Mouse (Mus musculus): ENCODE data around the gene Ascl3. TPM values are rescaled to one million over a fixed set of nuclear protein-coding genes. Genes with fewer than 3 reads are reported as not detected.
A peak's percentile ranks its signal among the peaks of the same experiment; 100 is the strongest.

Ascl3 gene
- polyA plus RNA-seq, 1 experiment from 2014 or later: not detected

GRCm38 (mm10) chr7:109707023-109707785, 24.3 kb downstream of the Ascl3 start:
- Histone ChIP-seq H3K4me3 (no peak overlapping the region), H3K27ac (replicated peaks) (no peak overlapping the region), H3K27me3 (no peaks in the 10 kb centered on the region), H3K9ac (replicated peaks) (no peak overlapping the region), H3K36me3 (peaks cover 12% of the 10 kb centered on the region; the same call in 1 of the 2 replicates), H3K4me1 (peaks cover 8% of the 10 kb centered on the region; the same call in 1 of the 2 replicates), H3K9me3 (no peaks in the 10 kb centered on the region), H3K4me2 (replicated peaks) (no peak overlapping the region)
- 62% methylated on average over 4 of the region's 4 CpGs for WGBS
- no peak for ATAC-seq (replicated peaks)

GRCm38 (mm10) chr7:109704461-109704860, 27.1 kb downstream of the Ascl3 start:
- H3K27ac ChIP-seq (replicated peaks): no peak overlapping the region
- 73% methylated on average over 3 of the region's 3 CpGs for WGBS
- no peak for ATAC-seq (replicated peaks)
- H3K9me3 ChIP-seq: no peaks in the 10 kb centered on the region
- H3K4me1 ChIP-seq: peaks cover 8% of the 10 kb centered on the region; the same call in 1 of the 2 replicates
- H3K4me3 ChIP-seq: peak overlapping the region; percentile 74
- H3K9ac ChIP-seq (replicated peaks): no peak overlapping the region
- peak overlapping the region; percentile 71 for H3K4me2 ChIP-seq (replicated peaks)
- no peaks in the 10 kb centered on the region for H3K27me3 ChIP-seq
- 0 out of 2 replicates have a peak, but pooled peaks cover 3% of the 10 kb centered on the region for H3K36me3 ChIP-seq

- peaks cover 8% of the 10 kb centered on the region; the same call in 1 of the 2 replicates for H3K4me1 ChIP-seq
- H3K27ac ChIP-seq (replicated peaks): peak overlapping the region; percentile 27
- H3K36me3 ChIP-seq: no peaks in the 10 kb centered on the region
- 2% methylated on average over 17 of the region's 17 CpGs for WGBS
- no peak for ATAC-seq (replicated peaks)
- H3K9me3 ChIP-seq: no peaks in the 10 kb centered on the region
- peak overlapping the region; percentile 71 for H3K4me2 ChIP-seq (replicated peaks)
- no peaks in the 10 kb centered on the region for H3K27me3 ChIP-seq
- peak overlapping the region; percentile 74 for H3K4me3 ChIP-seq
- H3K9ac ChIP-seq (replicated peaks): peak overlapping the region; percentile 63
Measured at GRCm38 (mm10) chr7:109704016-109704377, 27.5 kb downstream of the Ascl3 start.

- peak within 1 kb of the TSS; percentile 27 for H3K27ac ChIP-seq (replicated peaks)
- peak within 1 kb of the TSS; percentile 63 for H3K9ac ChIP-seq (replicated peaks)
- peak within 1 kb of the TSS; percentile 74 for H3K4me3 ChIP-seq
- WGBS: under 1% methylated on average over 61 of the region's 61 CpGs
- peak; percentile 97 for ATAC-seq (replicated peaks)
- no peaks in the 10 kb centered on the region for H3K9me3 ChIP-seq
- no peaks in the 10 kb centered on the region for H3K36me3 ChIP-seq
- peaks cover 8% of the 10 kb centered on the region; the same call in 1 of the 2 replicates for H3K4me1 ChIP-seq
- H3K4me2 ChIP-seq (replicated peaks): peak within 1 kb of the TSS; percentile 71
- no peaks in the 10 kb centered on the region for H3K27me3 ChIP-seq
Measured at GRCm38 (mm10) chr7:109703190-109704015, 28.1 kb downstream of the Ascl3 start, which contains the start of the genes St5 and Akip1. St5 (minus strand) TSS chr7:109703605. Akip1 (plus strand) TSS chr7:109703690.

- Histone ChIP-seq H3K36me3 (no peaks in the 10 kb centered on the region), H3K4me1 (peaks cover 8% of the 10 kb centered on the region; the same call in 1 of the 2 replicates), H3K27me3 (no peaks in the 10 kb centered on the region), H3K4me2 (replicated peaks) (peak overlapping the region; percentile 71; the same call in 1 of the 2 replicates), H3K9me3 (no peaks in the 10 kb centered on the region), H3K27ac (replicated peaks) (no peak overlapping the region), H3K4me3 (no peak overlapping the region), H3K9ac (replicated peaks) (no peak overlapping the region)
- 45% methylated on average over 4 of the region's 4 CpGs for WGBS
- ATAC-seq (replicated peaks): no peak
Measured at GRCm38 (mm10) chr7:109702721-109703120, 28.8 kb downstream of the Ascl3 start.

GRCm38 (mm10) chr7:109700213-109700612, 31.3 kb downstream of the Ascl3 start:
- Histone ChIP-seq H3K9me3 (no peaks in the 10 kb centered on the region), H3K4me3 (no peak overlapping the region), H3K4me2 (replicated peaks) (no peak overlapping the region), H3K9ac (replicated peaks) (no peak overlapping the region), H3K27me3 (no peaks in the 10 kb centered on the region), H3K27ac (replicated peaks) (no peak overlapping the region), H3K36me3 (no peaks in the 10 kb centered on the region), H3K4me1 (peaks cover 8% of the 10 kb centered on the region; the same call in 1 of the 2 replicates)
- ATAC-seq (replicated peaks): no peak

GRCm38 (mm10) chr7:109695339-109695726, 36.2 kb downstream of the Ascl3 start:
- Histone ChIP-seq H3K36me3 (no peaks in the 10 kb centered on the region), H3K9me3 (no peaks in the 10 kb centered on the region), H3K4me3 (no peak overlapping the region), H3K9ac (replicated peaks) (no peak overlapping the region), H3K4me1 (no peaks in the 10 kb centered on the region), H3K27me3 (no peaks in the 10 kb centered on the region), H3K4me2 (replicated peaks) (no peak overlapping the region), H3K27ac (replicated peaks) (no peak overlapping the region)
- 93% methylated on average over 10 of the region's 10 CpGs for WGBS
- ATAC-seq (replicated peaks): no peak

- no peaks in the 10 kb centered on the region for H3K9me3 ChIP-seq
- no peak overlapping the region for H3K27ac ChIP-seq (replicated peaks)
- no peak overlapping the region for H3K4me2 ChIP-seq (replicated peaks)
- no peak for ATAC-seq (replicated peaks)
- no peak overlapping the region for H3K9ac ChIP-seq (replicated peaks)
- H3K4me1 ChIP-seq: no peaks in the 10 kb centered on the region
- no peak overlapping the region for H3K4me3 ChIP-seq
- H3K27me3 ChIP-seq: no peaks in the 10 kb centered on the region
- H3K36me3 ChIP-seq: no peaks in the 10 kb centered on the region
- 79% methylated on average over 13 of the region's 13 CpGs for WGBS
Measured at GRCm38 (mm10) chr7:109694576-109695338, 36.8 kb downstream of the Ascl3 start.

GRCm38 (mm10) chr7:109690961-109691360, 40.6 kb downstream of the Ascl3 start:
- Histone ChIP-seq H3K27me3 (no peaks in the 10 kb centered on the region), H3K4me2 (replicated peaks) (no peak overlapping the region), H3K4me1 (peaks cover 8% of the 10 kb centered on the region), H3K9me3 (no peaks in the 10 kb centered on the region), H3K36me3 (no peaks in the 10 kb centered on the region), H3K27ac (replicated peaks) (no peak overlapping the region), H3K4me3 (no peak overlapping the region), H3K9ac (replicated peaks) (no peak overlapping the region)
- 91% methylated on average over 5 of the region's 5 CpGs for WGBS
- no peak for ATAC-seq (replicated peaks)

- Histone ChIP-seq H3K27ac (replicated peaks) (no peak overlapping the region), H3K4me1 (peaks cover 8% of the 10 kb centered on the region), H3K4me3 (no peak overlapping the region), H3K9me3 (no peaks in the 10 kb centered on the region), H3K27me3 (no peaks in the 10 kb centered on the region), H3K4me2 (replicated peaks) (no peak overlapping the region), H3K9ac (replicated peaks) (no peak overlapping the region), H3K36me3 (no peaks in the 10 kb centered on the region)
- ATAC-seq (replicated peaks): no peak
- 91% methylated on average over 3 of the region's 3 CpGs for WGBS
Measured at GRCm38 (mm10) chr7:109690101-109690500, 41.4 kb downstream of the Ascl3 start.

- Histone ChIP-seq H3K27ac (replicated peaks) (no peak overlapping the region), H3K4me3 (no peak overlapping the region), H3K36me3 (no peaks in the 10 kb centered on the region), H3K9me3 (no peaks in the 10 kb centered on the region), H3K4me1 (peaks cover 8% of the 10 kb centered on the region), H3K9ac (replicated peaks) (no peak overlapping the region), H3K4me2 (replicated peaks) (no peak overlapping the region), H3K27me3 (no peaks in the 10 kb centered on the region)
- ATAC-seq (replicated peaks): no peak
- WGBS: 7% methylated on average over 9 of the region's 9 CpGs
Measured at GRCm38 (mm10) chr7:109686585-109687128, 44.9 kb downstream of the Ascl3 start.

Data from forebrain, embryonic 15.5 days (tissue).